Mouse (Mus musculus) retina, embryonic 14.5 days (tissue): Measurements from ENCODE around the gene Eri2.
A peak's percentile ranks its signal among the peaks of the same experiment; 100 is the strongest.

ENCODE experiments used
- DNase-seq: peaks from one replicate; pipeline ENCODE4 v3.0.0-alpha.2; 2015; ENCODE audit warnings: low spot score

Gene Eri2

DNA sequence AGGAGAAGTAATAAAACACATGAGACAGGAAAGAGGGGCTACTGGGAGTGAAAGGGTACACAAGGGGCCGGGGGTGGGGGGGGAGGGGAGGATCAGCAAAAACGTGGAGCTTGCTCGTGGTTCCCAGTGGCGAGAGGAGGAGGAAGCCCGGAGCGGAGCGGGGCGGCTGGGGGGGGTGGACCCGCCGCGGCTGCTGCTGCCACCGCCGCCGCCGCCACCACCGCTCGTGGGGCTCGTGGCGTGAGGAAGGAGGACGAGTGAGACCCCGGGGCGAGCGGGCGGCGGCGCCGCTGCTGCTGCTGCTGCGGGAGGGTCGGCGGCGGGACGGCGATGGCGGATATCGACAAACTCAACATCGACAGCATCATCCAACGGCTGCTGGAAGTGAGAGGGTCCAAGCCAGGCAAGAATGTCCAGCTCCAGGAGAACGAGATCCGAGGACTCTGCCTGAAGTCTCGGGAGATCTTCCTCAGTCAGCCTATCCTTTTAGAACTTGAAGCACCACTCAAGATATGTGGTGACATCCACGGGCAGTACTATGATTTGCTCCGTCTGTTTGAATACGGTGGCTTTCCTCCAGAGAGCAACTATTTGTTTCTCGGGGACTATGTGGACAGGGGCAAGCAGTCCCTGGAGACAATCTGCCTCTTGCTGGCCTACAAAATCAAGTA lies 53.9 kb downstream of the Eri2 start:
- peak; percentile 37 for DNase-seq

DNA sequence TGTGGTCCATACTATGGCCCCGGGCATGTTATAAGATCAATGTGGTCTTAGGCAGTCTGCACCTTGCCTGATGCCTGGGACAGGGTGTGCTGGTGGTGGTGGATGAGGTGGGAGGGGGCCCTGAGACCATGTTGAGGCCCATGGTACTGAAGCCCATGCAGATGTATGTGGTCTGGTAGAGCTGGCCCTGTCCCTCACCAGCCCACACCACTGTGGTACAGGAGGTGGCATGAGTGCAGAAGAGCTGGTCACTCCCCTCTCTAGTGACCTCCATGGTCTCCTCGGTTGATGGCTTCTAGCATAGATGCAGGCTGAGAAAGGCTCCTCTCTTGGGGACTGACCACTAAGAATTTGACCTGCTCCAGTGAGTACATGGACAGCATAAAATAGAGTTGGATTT lies 55.0 kb downstream of the Eri2 start:
- DNase-seq, result no peak

DNA sequence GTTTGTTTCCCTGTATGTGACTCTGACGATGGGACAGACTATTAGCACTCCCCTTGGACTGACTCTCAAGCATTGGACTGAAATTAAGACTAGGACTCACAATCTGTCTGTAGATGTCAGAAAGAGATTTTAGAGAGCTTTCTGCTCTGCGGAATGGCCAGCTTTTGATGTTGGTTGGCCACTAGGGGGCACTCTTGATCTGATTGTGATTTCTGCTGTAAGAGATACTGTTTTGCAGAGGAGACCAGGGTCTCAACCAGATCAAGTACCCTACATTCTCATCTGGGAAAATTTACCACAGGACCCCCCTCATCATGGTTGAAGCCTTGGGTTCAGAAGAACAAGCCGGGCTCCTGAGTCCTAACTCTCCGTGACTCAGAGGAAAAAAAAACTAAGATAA lies 62.6 kb downstream of the Eri2 start:
- DNase-seq, result peak; percentile 61

DNA sequence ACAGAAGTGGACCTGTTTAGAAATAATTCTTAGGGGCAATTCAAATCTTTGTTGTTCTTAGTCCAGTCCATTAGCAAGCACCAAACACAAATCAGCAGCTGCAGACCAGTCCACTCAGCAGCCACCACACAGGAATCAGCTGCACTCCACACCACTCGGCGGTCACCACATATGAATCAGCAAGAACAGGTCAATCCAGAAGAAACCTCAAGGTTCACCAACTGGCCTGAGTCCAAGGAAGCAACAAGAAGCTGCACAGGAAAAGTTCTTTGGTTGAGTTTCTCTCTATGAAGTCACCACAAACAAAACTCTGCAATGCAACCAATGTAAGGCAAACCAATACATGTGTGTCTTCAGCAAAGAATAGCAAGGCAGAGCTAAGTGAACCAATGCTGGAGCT lies 66.2 kb downstream of the Eri2 start:
- DNase-seq, result no peak

DNA sequence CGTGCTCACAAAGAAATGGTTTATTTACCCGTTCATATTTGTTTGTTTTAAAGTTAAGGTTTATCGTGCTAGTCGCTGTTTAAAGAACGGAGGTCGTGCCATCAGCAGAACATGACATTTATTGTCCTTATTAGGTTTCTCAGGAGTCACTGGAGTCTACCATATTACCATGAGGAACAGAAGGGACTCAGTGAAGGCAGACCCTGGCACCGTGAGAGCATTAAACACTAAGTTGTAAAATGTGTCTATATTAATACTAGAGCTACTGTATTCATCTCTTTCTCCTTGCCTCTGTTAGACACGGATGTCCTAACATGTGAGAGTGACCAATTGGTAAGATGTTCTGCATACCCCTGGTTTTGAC lies 72.9 kb downstream of the Eri2 start:
- DNase-seq, result no peak

DNA sequence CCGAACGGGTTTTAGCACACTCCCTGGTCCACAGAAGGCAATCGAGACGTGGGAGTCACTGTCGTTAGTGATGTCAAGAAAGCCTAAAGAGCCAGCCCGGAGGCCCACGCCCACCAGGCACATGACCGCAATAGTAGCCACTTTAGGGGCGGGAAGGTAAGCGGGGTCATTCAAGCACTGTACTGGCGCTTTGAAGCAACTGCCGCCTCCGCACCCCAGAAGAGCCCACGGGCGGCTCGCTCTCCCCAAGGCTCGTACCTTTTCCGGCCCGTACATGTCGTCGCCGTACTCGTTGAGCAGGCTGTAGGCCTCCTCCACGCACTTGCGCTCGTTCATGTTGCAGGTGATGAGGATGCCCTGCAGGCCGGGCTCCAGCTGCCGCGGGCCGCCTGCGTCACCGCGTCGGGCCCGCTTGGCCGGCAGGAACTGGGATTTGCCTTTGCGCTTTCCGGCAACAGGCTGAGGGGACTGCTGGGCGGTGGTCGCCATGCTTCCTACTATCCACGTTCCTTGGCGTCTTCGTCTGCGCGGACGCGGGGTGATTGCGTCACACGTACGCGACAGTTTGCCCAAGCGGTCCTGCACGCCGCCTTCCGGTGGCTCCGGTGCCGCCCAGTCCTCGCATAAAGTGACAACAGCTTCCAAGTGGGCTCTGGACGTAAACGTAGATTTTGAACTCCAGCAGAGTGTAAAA lies 73.5 kb downstream of the Eri2 start, which contains the start of gene Thumpd1:
Gene Thumpd1 (minus strand): TSS at position 546 of the 694 bp plus-strand sequence.
- peak; percentile 95 for DNase-seq
